Mouse (Mus musculus) C2C12 (cell line): ENCODE data around the gene Nkapl. TPM values are rescaled to one million over a fixed set of nuclear protein-coding genes. Genes with fewer than 3 reads are reported as not detected.
"Not testable (repeated sequence)": the region's sequence is repeated elsewhere in the genome, so short reads cannot be mapped to it uniquely, and the experiment has no call there.

Source experiments
- H3K27me3 ChIP-seq: one replicate; pipeline ENCODE4 v1.6.1; 2011; ENCODE audit not compliant: control insufficient read depth, insufficient read depth, insufficient read length
- H3K36me3 ChIP-seq: one replicate; pipeline ENCODE4 v1.6.1; 2011; ENCODE audit not compliant: control insufficient read depth, insufficient read depth
- H3K4me3 ChIP-seq: one replicate; pipeline ENCODE4 v1.5.1; 2011; ENCODE audit warnings: mild to moderate bottlenecking, control low read depth; ENCODE audit not compliant: poor library complexity, insufficient read depth, severe bottlenecking
- H3K79me2 ChIP-seq: one replicate; pipeline ENCODE4 v1.6.1; 2011; ENCODE audit not compliant: control insufficient read depth, insufficient read depth
- H3K79me3 ChIP-seq: one replicate; pipeline ENCODE4 v1.6.1; 2011; ENCODE audit warnings: low read depth, control low read depth
- H3ac ChIP-seq: one replicate; pipeline ENCODE3; 2011; ENCODE audit warnings: low read depth; ENCODE audit not compliant: control insufficient read depth, insufficient read length
- CEBPB ChIP-seq: IDR thresholded peaks from one replicate; pipeline ENCODE4 v1.6.1; 2011; ENCODE audit warnings: low read depth, mild to moderate bottlenecking, control low read depth, moderate library complexity
- CTCF ChIP-seq: IDR thresholded peaks from one replicate; pipeline ENCODE4 v1.5.1; 2011; ENCODE audit not compliant: control insufficient read depth, insufficient read depth, insufficient read length
- FOSL1 ChIP-seq: IDR thresholded peaks from one replicate; pipeline ENCODE4 v1.8.0; 2011; ENCODE audit warnings: mild to moderate bottlenecking, low read length; ENCODE audit not compliant: poor library complexity, insufficient read depth, severe bottlenecking
- MAX ChIP-seq: IDR thresholded peaks from one replicate; pipeline ENCODE4 v1.6.1; 2011; ENCODE audit warnings: mild to moderate bottlenecking, control low read depth
- MYOD1 ChIP-seq: IDR thresholded peaks from one replicate; pipeline ENCODE4 v1.6.1; 2011; ENCODE audit warnings: low read depth; ENCODE audit not compliant: control insufficient read depth, insufficient read length
- MYOG ChIP-seq: IDR thresholded peaks from one replicate; pipeline ENCODE4 v1.6.1; 2011; ENCODE audit not compliant: control insufficient read depth, insufficient read length; ENCODE audit errors: extremely low read depth
- USF1 ChIP-seq: IDR thresholded peaks from one replicate; pipeline ENCODE4 v1.6.1; 2011; ENCODE audit warnings: low read depth, mild to moderate bottlenecking, control low read depth, moderate library complexity
- polyA plus RNA-seq: library from polyadenylated mRNA; unstranded; fragments of >200 nt; fragmentation: generic; extraction: Trizol; gene quantifications from one replicate; pipeline ENCODE4 v1.2.1, GENCODE M21; 2012; ENCODE audit warnings: missing spikeins

Gene Nkapl
- polyA plus RNA-seq, 1 experiment = 0.02 TPM

- Histone ChIP-seq H3K27me3 (no peaks in the 10 kb centered on the region), H3K36me3 (no peaks in the 10 kb centered on the region), H3ac (no peak overlapping the region), H3K4me3 (no peak overlapping the region), H3K79me3 (no peaks in the 10 kb centered on the region), H3K79me2 (no peaks in the 10 kb centered on the region)
- no peak for TF ChIP-seq MYOD1
- no peak for TF ChIP-seq CEBPB
- no peak for TF ChIP-seq USF1
- no peak for TF ChIP-seq MYOG
- no peak for TF ChIP-seq FOSL1
- no peak for TF ChIP-seq MAX
- no peak for TF ChIP-seq CTCF
These were observed 18.6 kb upstream of the Nkapl start for GRCm38 (mm10) chr13:21486881-21487280.

GRCm38 (mm10) chr13:21478759-21479670 is 10.7 kb upstream of the Nkapl start, which contains the start of the genes Zkscan4 and Gm10065:
Zkscan4 (plus strand) TSS chr13:21478907.
Gm10065 (minus strand) TSS chr13:21479441.
- not testable (repeated sequence) for H3K27me3 ChIP-seq, H3K4me3 ChIP-seq, H3K36me3 ChIP-seq, H3ac ChIP-seq, H3K79me2 ChIP-seq, H3K79me3 ChIP-seq

GRCm38 (mm10) chr13:21472427-21472826 is 4.1 kb upstream of the Nkapl start:
- no peak overlapping the region for H3ac ChIP-seq
- no peak for TF ChIP-seq CEBPB
- no peak for TF ChIP-seq USF1
- TF ChIP-seq MYOG = no peak
- TF ChIP-seq CTCF = no peak
- TF ChIP-seq FOSL1 = no peak
- TF ChIP-seq MAX = no peak
- TF ChIP-seq MYOD1 = no peak

GRCm38 (mm10) chr13:21469097-21469496 is 788 bp upstream of the Nkapl start:
- H3ac ChIP-seq = no peak overlapping the region
- no peak for TF ChIP-seq CEBPB
- TF ChIP-seq MYOG = no peak
- no peak for TF ChIP-seq MAX
- no peak for TF ChIP-seq USF1
- TF ChIP-seq MYOD1 = no peak
- TF ChIP-seq FOSL1 = no peak
- no peak for TF ChIP-seq CTCF
- no peak overlapping the region for H3K4me3 ChIP-seq
- peaks cover 6% of the 10 kb centered on the region for H3K27me3 ChIP-seq
- H3K79me3 ChIP-seq = no peaks in the 10 kb centered on the region
- H3K36me3 ChIP-seq = no peaks in the 10 kb centered on the region
- no peaks in the 10 kb centered on the region for H3K79me2 ChIP-seq

More at GRCm38 (mm10) chr13:21472427-21472826, 4.1 kb upstream of the Nkapl start:
- Histone ChIP-seq H3K36me3 (no peaks in the 10 kb centered on the region), H3K79me3 (no peaks in the 10 kb centered on the region), H3K79me2 (no peaks in the 10 kb centered on the region), H3K27me3 (peaks cover 6% of the 10 kb centered on the region), H3K4me3 (no peak overlapping the region)

DNA sequence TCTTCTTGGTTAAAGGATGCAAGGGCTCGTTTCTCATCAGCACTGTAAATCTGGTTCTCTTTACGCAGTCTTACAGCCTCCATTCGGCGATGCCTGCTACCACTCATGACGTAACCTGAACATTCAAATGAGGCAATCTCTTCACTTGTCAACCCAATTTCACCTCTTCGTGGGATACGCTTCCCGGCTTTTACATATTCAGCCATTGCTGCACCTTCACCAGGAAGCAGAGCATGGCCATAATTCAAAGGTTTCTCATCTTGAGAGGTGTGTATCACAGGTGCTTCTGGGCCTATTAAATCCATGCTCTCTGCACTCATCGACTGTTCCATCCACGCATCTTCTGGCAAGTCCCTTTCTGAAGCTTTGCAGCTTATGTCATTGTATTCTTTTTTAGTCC is 973 bp downstream of the Nkapl start:
- no peaks in the 10 kb centered on the region for H3K79me2 ChIP-seq
- no peaks in the 10 kb centered on the region for H3K36me3 ChIP-seq
- H3K27me3 ChIP-seq = peaks cover 6% of the 10 kb centered on the region
- H3ac ChIP-seq = no peak overlapping the region
- no peak for TF ChIP-seq MYOG
- TF ChIP-seq CEBPB = no peak
- TF ChIP-seq MAX = no peak
- TF ChIP-seq MYOD1 = no peak
- no peak for TF ChIP-seq USF1
- no peak for TF ChIP-seq FOSL1
- no peak for TF ChIP-seq CTCF
- no peak overlapping the region for H3K4me3 ChIP-seq
- no peaks in the 10 kb centered on the region for H3K79me3 ChIP-seq

DNA sequence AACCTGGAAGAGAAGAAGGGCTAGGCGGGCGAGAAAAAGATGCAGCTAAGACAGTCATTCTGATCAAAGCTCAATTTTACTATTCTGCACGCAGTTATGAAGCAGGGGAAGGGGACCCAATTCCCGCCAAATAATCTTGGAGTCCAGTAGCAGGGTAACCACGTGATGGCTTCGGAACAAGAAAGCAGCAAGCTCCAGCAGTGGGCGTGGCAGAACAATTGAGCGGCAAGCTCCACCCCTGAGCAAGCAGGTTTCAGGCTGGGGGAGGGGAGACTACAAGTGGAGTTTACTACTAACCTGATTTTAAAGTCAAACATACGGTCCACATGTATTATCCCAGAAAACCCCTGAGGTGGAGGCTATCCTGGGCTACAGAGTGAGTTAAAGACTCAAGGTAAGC is 5.8 kb downstream of the Nkapl start:
- not testable (repeated sequence) for H3K27me3 ChIP-seq, H3K79me3 ChIP-seq, H3K4me3 ChIP-seq, H3ac ChIP-seq, H3K36me3 ChIP-seq, H3K79me2 ChIP-seq
